Mouse (Mus musculus) liver, embryonic 11.5 days (tissue): ENCODE data around the gene Lrfn2. TPM values are rescaled to one million over a fixed set of nuclear protein-coding genes. Genes with fewer than 3 reads are reported as not detected.

ENCODE experiments used
- ATAC-seq: fragments of 200-750 bp; cut with Nextera tagmentation; replicated peaks from 2 replicates; pipeline ENCODE4 v1.8.0; 2017; ENCODE audit warnings: moderate number of reproducible peaks, mild to moderate bottlenecking, moderate TSS enrichment, moderate library complexity; ENCODE audit not compliant: low FRiP score
- DNase-seq: peaks from one replicate; pipeline ENCODE4 v3.0.0-alpha.2; 2017; ENCODE audit warnings: low spot score
- H3K27ac ChIP-seq: fragments of 300-500 bp; sonication (generic); 2 replicates; pipeline ENCODE4 v1.5.1; 2014; ENCODE audit warnings: mild to moderate bottlenecking, low read depth, low read length, control low read depth
- H3K27me3 ChIP-seq: fragments of 300-500 bp; sonication (generic); replicated peaks from 2 replicates; pipeline ENCODE4 v1.6.1; 2014; ENCODE audit warnings: low read length, mixed read lengths; ENCODE audit not compliant: control insufficient read depth, insufficient read depth
- H3K36me3 ChIP-seq: fragments of 300-500 bp; sonication (generic); 2 replicates; pipeline ENCODE4 v1.6.1; 2014; ENCODE audit warnings: mild to moderate bottlenecking, low read length, moderate library complexity, mixed read lengths; ENCODE audit not compliant: control insufficient read depth, insufficient read depth
- H3K4me1 ChIP-seq: fragments of 300-500 bp; sonication (generic); replicated peaks from 2 replicates; pipeline ENCODE4 v1.6.1; 2014; ENCODE audit warnings: low read length, mixed read lengths; ENCODE audit not compliant: control insufficient read depth, insufficient read depth
- H3K4me2 ChIP-seq: fragments of 300-500 bp; sonication (generic); 2 replicates; pipeline ENCODE4 v1.6.1; 2014; ENCODE audit warnings: mild to moderate bottlenecking, control low read depth, moderate library complexity
- H3K4me3 ChIP-seq: fragments of 300-500 bp; sonication (generic); 2 replicates; pipeline ENCODE4 v1.5.1; 2014; ENCODE audit warnings: low read depth, low read length, control low read depth
- H3K9ac ChIP-seq: fragments of 300-500 bp; sonication (generic); 2 replicates; pipeline ENCODE4 v1.6.1; 2014; ENCODE audit warnings: low read depth, low read length, control low read depth
- H3K9me3 ChIP-seq: fragments of 300-500 bp; sonication (generic); 2 replicates; pipeline ENCODE4 v1.6.1; 2016; ENCODE audit warnings: low read length, inconsistent platforms, mixed read lengths; ENCODE audit not compliant: control insufficient read depth
- WGBS: fragments of 180-500 bp; shearing (Covaris S2); extraction: QIAGEN DNeasy Blood & Tissue Kit; methylation state at CpG from one replicate; pipeline ENCODE4 v1.1.7; 2014; 5-methylcytosine and 5-hydroxymethylcytosine counted together
- polyA plus RNA-seq: library from polyadenylated mRNA; unstranded; fragments of >200 nt; fragmentation: Nextera tagmentation; extraction: Ambion mirVana; gene quantifications from 2 replicates; pipeline ENCODE4 v1.2.1, GENCODE M21; 2014

The Lrfn2 gene
- polyA plus RNA-seq, 1 experiment from 2014 or later, result 0.27 TPM

DNA sequence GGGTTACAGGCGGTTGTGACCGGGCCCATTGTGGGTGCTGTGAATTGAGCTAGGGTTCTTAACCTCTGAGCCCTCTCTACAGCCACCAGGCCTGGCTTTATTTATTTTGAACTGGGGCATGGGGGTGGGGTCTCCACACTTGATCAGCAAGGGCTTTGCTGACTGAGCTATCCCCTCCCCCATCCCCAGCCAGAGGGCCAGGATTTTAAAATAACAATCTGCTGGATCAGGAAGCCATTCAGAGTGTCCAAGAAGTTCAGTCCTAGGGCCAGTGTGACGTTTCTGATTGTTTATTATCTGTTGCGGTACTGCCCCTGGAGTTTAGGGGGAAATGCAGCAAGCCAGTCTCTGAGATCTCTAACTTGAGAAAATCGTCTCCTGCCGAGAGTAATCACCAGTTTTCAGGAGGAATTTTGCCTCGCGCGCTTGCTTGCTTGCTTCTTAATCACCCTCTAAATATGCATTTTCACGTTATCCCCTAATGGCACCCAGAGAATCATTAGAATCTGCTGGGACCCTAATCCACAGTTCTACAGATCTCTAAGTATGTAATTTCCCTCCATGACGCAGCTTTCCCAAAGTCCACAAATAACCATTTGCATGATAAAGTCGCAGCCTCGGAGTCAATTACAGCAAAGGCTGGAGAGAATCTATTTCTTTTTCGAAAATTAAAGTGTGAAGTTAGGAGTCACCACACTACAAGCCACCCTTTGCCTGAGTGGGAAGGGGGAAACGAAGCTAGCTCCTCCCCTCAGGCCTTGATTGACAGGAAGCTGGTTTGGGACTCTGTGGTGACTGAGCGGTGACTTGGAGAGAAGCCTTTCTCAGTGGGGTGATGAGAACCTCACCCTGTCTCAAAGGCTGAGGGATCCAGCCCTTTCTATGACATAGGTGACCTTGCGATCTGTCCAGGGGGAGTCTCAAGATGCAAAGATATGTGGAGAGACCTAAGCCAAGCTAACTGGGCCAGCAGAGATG lies 85.5 kb downstream of the Lrfn2 start:
- Histone ChIP-seq H3K27ac (no peak overlapping the region), H3K4me1 (no peaks in the 10 kb centered on the region), H3K9me3 (no peaks in the 10 kb centered on the region), H3K4me2 (no peak overlapping the region), H3K36me3 (no peaks in the 10 kb centered on the region), H3K27me3 (no peaks in the 10 kb centered on the region), H3K9ac (no peak overlapping the region), H3K4me3 (no peak overlapping the region)
- DNase-seq, result no peak
- 39% methylated on average over 17 of the region's 17 CpGs for WGBS
- ATAC-seq, result no peak

DNA sequence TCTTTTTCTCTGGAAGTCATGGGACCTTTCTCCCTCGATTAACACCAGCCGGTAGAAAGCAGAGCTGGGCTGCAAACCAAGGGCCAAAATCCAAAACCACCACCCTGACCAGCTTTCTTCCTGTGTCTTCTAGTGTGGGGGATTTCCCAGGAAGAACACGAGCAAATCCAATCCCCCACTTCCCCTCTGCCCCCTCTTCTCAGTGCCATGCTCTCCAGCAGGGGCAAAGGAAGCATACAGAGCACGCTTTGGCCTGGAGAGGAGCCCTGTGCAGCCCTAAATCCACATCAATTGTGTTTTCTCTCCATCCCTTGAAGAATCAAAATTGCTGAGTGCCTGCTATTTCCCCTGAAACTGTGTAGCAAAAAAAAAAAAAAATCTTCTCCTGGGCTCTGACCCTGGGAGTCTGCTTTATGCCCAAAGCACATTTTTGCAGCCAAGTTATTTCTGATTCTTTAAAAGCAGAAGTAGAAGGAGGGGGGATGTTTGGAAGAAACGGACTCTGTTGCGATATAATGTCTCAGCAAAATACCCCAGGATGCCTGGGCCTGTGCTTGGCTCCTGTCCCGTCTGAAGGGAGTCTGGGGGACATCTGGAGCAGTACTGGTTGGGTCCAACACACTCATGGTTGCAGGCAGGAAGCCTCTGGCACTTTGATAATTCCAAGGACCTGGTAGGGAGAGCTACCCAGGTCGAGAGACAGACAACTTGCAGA lies 86.8 kb downstream of the Lrfn2 start:
- H3K4me2 ChIP-seq, result no peak overlapping the region
- no peaks in the 10 kb centered on the region for H3K4me1 ChIP-seq
- DNase-seq (no peak), ATAC-seq (no peak)
- H3K4me3 ChIP-seq, result no peak overlapping the region
- WGBS, result 53% methylated on average over 8 of the region's 8 CpGs
- no peaks in the 10 kb centered on the region for H3K9me3 ChIP-seq
- H3K27me3 ChIP-seq, result no peaks in the 10 kb centered on the region
- no peaks in the 10 kb centered on the region for H3K36me3 ChIP-seq
- no peak overlapping the region for H3K27ac ChIP-seq
- no peak overlapping the region for H3K9ac ChIP-seq

DNA sequence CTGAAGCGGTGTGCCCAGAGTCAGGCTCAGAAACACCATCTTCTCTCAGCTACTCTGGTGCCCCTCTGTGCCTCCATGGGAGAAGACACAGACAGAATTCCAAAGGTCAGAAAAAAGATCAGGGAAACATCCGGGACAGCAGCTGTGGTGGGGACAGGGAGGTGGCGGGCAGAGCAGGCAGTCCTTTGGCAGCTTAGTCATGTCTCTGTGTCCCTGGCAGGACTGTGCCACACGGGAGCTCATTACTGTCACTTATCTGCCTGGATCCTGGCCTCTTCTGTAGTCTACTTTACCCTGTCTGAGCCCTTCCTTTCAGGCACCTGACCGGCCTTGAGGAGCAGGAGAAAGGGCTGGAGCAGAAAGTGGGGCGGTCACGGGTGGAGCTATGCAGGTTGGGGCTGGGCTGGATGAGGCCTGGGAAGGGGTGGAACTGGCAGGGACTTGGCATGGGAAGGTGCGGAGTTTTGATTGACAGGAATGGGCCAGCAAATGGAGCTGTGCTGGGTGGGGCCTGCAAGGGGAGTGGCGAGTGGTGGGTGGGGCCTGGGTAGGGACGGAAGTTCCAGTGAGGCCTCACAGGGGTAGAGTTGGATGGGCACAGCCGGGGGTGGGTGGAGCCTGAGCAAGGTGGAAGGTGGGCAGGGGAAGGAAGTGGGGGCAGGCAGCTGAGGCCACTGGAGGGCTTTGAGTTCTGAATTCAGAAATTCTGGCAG lies 97.5 kb downstream of the Lrfn2 start:
- ATAC-seq, result peak; percentile 83
- DNase-seq, result peak; percentile 47
- Histone ChIP-seq H3K4me1 (peaks cover 2% of the 10 kb centered on the region; the same call in 1 of the 2 replicates), H3K4me2 (peak overlapping the region; percentile 36), H3K27ac (no peak overlapping the region), H3K36me3 (no peaks in the 10 kb centered on the region), H3K9me3 (no peaks in the 10 kb centered on the region), H3K4me3 (no peak overlapping the region), H3K9ac (no peak overlapping the region), H3K27me3 (no peaks in the 10 kb centered on the region)
- whole genome bisulfite sequencing, result 32% methylated on average over 11 of the region's 11 CpGs

DNA sequence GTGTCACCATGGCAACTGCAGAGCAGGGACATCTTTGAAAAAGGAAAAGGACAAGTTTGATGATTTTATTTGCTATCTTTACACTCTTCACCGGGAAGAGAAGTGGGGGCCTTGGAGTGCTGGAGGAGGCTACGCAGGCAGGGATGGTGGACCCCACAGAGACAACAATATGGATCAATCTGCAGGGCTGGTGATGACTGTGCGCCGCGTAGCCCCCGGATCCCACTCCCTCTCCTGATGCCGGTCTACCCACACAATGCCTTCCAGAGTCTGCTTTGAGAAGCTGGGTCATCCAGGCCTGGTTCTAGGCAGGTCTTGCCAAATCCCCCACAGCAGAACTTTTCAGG lies 98.1 kb downstream of the Lrfn2 start:
- no peak overlapping the region for H3K9ac ChIP-seq
- ATAC-seq, result no peak
- H3K4me3 ChIP-seq, result no peak overlapping the region
- H3K36me3 ChIP-seq, result no peaks in the 10 kb centered on the region
- WGBS, result 84% methylated on average over 7 of the region's 7 CpGs
- H3K4me1 ChIP-seq, result peaks cover 2% of the 10 kb centered on the region; the same call in 1 of the 2 replicates
- H3K9me3 ChIP-seq, result no peaks in the 10 kb centered on the region
- no peak overlapping the region for H3K27ac ChIP-seq
- DNase-seq, result no peak
- no peaks in the 10 kb centered on the region for H3K27me3 ChIP-seq
- H3K4me2 ChIP-seq, result no peak overlapping the region

DNA sequence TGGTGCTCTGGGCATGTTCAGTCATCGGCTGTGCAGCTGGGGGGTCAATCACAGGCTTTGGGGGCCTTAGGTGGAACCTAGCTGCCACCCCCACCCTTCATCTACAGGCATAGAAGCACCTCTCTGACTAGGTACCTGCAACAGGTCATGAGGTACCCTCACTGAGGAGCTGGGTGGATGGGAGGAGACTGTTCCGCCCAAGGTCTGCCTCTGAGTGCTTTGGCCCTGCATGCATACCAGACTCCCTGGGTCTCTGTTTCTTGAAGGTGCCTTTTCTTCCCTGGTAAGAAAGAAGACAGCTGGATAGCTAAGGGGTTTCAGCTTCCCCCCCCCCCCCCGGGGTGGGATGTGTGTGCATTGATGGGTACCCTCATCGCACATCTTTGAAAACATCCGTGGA lies 98.7 kb downstream of the Lrfn2 start:
- Histone ChIP-seq H3K9ac (no peak overlapping the region), H3K4me2 (no peak overlapping the region), H3K36me3 (no peaks in the 10 kb centered on the region), H3K27me3 (no peaks in the 10 kb centered on the region), H3K27ac (no peak overlapping the region), H3K4me1 (peaks cover 2% of the 10 kb centered on the region; the same call in 1 of the 2 replicates), H3K4me3 (no peak overlapping the region), H3K9me3 (no peaks in the 10 kb centered on the region)
- ATAC-seq (no peak), DNase-seq (no peak)
- WGBS, result 81% methylated on average over 5 of the region's 5 CpGs

DNA sequence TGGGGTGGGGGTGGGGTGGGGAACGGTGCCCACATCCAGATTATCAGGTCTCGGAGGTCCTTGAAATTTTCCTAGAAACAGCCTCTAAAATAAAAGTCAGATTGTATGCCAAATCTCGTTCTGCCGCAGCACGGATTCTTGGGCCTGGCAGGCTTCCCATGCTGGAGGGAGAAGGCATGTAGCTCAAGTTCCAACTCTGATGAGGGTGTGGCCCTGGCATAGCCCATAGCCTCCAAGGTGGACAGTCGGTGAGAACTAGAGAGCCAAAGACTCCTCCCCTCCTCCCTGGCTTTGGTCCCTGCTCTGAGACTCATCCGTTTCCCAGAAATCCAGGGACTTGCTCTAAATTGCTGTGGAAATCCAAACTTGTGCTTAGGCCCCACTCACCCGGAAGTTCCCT lies 99.6 kb downstream of the Lrfn2 start:
- H3K4me3 ChIP-seq, result no peak overlapping the region
- no peak overlapping the region for H3K4me2 ChIP-seq
- H3K27ac ChIP-seq, result no peak overlapping the region
- no peaks in the 10 kb centered on the region for H3K27me3 ChIP-seq
- DNase-seq, result no peak
- peaks cover 2% of the 10 kb centered on the region; the same call in 1 of the 2 replicates for H3K4me1 ChIP-seq
- H3K9me3 ChIP-seq, result no peaks in the 10 kb centered on the region
- WGBS, result 76% methylated on average over 8 of the region's 8 CpGs
- H3K36me3 ChIP-seq, result no peaks in the 10 kb centered on the region
- H3K9ac ChIP-seq, result no peak overlapping the region
- no peak for ATAC-seq

DNA sequence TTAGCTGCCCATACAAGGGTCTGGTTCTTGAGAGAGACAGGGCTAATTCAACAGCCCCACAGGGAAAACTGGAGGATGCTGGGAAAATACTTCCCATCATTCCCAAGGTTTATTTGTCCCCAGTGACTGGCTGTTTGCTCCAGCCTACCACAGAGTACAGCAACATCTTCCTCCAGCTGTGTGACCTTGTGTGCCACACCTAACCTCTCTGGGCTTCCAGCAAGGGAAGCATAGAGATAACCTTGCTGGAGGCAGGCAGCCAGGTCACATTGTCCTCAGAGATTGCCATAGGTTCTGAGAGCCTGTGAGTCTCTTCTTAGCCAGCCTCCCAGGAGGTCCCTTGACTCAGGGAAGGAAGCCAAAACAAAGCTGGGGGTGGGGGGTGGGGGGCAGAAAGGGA lies 101.1 kb downstream of the Lrfn2 start:
- Histone ChIP-seq H3K36me3 (no peaks in the 10 kb centered on the region), H3K9me3 (no peaks in the 10 kb centered on the region), H3K4me1 (peaks cover 2% of the 10 kb centered on the region; the same call in 1 of the 2 replicates), H3K4me3 (no peak overlapping the region), H3K4me2 (no peak overlapping the region), H3K27ac (no peak overlapping the region), H3K9ac (no peak overlapping the region), H3K27me3 (no peaks in the 10 kb centered on the region)
- ATAC-seq (no peak), DNase-seq (no peak)

DNA sequence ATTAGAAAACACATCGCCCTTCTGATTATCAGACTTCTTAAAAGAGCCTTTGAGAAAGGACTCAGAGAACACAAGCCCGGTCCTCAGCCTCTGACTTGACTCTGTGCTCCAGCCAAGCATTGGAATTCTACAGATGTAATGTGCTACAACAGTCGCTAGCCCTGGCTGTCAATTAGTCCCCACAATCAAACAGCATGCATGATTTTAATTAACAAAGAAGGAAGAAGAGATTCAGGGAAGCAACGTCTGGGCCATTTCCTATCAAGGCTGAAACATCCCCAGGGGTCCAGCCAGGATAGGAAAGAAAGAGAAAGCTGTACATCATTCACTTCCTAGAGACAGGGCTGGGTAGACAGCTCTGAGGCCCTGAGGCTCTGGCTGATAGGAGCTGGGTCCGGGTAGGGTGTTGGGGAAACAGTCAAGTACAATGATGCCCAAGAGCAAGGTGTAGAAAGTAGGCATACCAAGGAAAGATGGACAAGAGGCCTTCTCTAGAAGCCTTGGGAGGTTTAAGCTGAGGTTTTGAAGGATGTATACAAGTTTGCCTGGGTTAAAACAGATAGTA lies 101.6 kb downstream of the Lrfn2 start:
- Histone ChIP-seq H3K27ac (no peak overlapping the region), H3K36me3 (no peaks in the 10 kb centered on the region), H3K4me2 (no peak overlapping the region), H3K4me3 (no peak overlapping the region), H3K27me3 (no peaks in the 10 kb centered on the region), H3K4me1 (peaks cover 2% of the 10 kb centered on the region; the same call in 1 of the 2 replicates), H3K9ac (no peak overlapping the region), H3K9me3 (no peaks in the 10 kb centered on the region)
- DNase-seq, result no peak
- ATAC-seq, result no peak
- 39% methylated on average over 5 of the region's 5 CpGs for WGBS
